Mouse (Mus musculus) left cerebral cortex, postnatal 10 days (tissue): Measurements from ENCODE around the gene Plekhm2. TPM values are rescaled to one million over a fixed set of nuclear protein-coding genes. Genes with fewer than 3 reads are reported as not detected.

Experiments used
- DNase-seq, 2 experiments: peaks; one replicate each; pipeline ENCODE4 v3.0.0; 2021 to 2022; ENCODE audit warnings: low spot score in 2 of 2, mixed read lengths in 1 of 2; ENCODE audit errors: extremely low spot score in 1 of 2
- intact Hi-C: fragments of 180-260 bp; cut with DNase I; formaldehyde crosslinking; loops from one replicate; pipeline ENCODE4 v1.15.1; 2025
- total RNA-seq, 2 experiments: library from RNA; stranded (reverse); gene quantifications; 2 replicates each; pipeline ENCODE4 v1.2.3; 2021

Plekhm2 gene
- 10 to 100 TPM; 49.0 to 55.0 TPM for total RNA-seq

- no peak for DNase-seq
- intact Hi-C loops, result no loop called here
Measured at GRCm38 (mm10) chr4:141664799-141665198, at the start of gene Plekhm2. Gene Plekhm2 (minus strand): TSS chr4:141664899.

GRCm38 (mm10) chr4:141713598-141714142 lies 49.0 kb upstream of the Plekhm2 start:
- intact Hi-C loops, result no loop called here

GRCm38 (mm10) chr4:141711250-141711649 lies 46.6 kb upstream of the Plekhm2 start:
- no peak for DNase-seq
- intact Hi-C loops, result no loop called here

More at GRCm38 (mm10) chr4:141713598-141714142, 49.0 kb upstream of the Plekhm2 start:
- DNase-seq, result no peak

DNA sequence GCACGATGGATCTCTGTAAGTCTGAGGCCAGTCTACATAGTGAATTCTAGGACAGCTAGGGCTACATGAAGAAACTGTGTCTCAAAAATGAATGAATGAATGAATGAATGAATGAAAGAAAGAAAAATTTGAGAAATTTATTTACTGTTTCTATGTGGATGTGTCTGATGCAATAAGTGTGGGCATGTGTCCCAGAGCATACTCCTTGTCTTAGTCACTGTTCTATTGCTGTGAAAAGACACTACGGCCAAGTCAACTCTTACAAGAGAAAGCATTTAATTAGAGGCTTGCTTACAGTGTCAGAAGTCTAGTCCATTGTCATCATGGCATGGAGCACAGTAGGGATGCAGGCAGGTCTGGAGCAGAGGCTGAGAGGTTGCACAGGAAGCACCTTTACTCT lies 44.3 kb upstream of the Plekhm2 start:
- no peak for DNase-seq
- intact Hi-C loops, result no loop called here

DNA sequence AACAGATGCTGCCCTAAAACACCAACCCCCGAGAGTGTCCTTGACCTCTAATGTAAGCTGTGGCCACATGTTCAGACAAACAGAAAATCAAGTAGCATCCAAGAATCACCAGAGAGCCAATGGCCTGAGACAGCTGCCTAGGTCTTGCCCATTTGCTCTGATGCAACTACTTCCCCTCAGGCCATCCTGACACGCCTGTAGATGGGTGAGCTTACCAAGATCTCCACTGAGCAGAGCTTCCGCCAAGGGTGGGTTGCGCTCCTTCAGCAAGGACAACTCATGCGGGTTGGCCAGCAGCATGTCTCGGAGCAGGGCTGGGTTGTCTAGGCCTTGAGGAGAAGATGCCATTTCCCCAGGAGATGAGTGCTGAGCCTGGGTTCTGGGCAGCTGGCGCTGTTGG lies 43.3 kb upstream of the Plekhm2 start:
- no peak for DNase-seq
- intact Hi-C loops, result no loop called here

GRCm38 (mm10) chr4:141705331-141705730 lies 40.6 kb upstream of the Plekhm2 start:
- intact Hi-C loops, result no loop called here
- DNase-seq, result peak; percentile 62 to 67

DNA sequence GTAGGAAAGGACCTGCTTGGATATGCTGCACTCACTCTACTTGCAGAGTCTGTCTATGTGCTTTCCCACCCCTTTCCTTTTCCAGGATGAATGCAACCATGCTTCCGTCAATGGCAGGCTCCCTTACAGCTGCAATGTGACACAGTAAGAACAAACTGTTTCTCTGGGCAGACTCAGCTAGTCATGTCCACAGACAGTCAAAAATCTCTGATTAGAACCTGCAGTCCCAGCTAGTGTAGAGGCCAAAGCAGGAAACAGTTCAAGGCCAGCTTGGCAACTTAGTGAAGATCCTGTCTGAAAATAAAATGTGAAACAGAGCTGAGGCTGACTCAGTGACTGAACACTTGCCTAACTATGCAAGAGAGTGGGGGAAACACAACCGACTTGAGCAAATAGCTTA lies 39.9 kb upstream of the Plekhm2 start:
- no peak for DNase-seq
- intact Hi-C loops, result no loop called here

- intact Hi-C loops, result loop anchor here (5.0 kb wide), 1 partner anchor 83 kb away; no protein-coding TSS in a partner anchor
- no peak for DNase-seq
Measured at GRCm38 (mm10) chr4:141694719-141695118, 30.0 kb upstream of the Plekhm2 start.

DNA sequence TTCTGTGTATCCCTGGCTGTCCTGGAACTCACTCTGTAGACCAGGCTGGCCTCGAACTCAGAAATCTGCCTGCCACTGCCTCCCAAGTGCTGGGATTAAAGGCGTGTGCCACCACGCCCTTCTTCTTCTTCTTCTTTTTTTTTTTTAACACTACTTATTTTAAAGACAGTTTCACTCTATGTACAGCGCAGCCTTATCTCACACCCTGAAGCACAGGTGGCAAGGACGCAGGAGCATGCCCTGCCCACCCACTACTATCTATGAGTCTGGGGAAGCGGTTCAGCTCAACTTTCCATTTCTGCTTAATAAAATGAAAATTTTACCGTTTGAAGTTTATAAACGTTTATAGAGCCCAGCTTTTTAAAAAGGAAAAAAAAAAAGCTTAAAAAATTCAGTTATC lies 23.8 kb upstream of the Plekhm2 start:
- intact Hi-C loops, result no loop called here
- DNase-seq, result no peak

- intact Hi-C loops, result no loop called here
Measured at GRCm38 (mm10) chr4:141686525-141686924, 21.8 kb upstream of the Plekhm2 start.

GRCm38 (mm10) chr4:141686093-141686492 lies 21.4 kb upstream of the Plekhm2 start:
- no peak for DNase-seq
- intact Hi-C loops, result no loop called here

More at GRCm38 (mm10) chr4:141686525-141686924, 21.8 kb upstream of the Plekhm2 start:
- DNase-seq, result no peak

DNA sequence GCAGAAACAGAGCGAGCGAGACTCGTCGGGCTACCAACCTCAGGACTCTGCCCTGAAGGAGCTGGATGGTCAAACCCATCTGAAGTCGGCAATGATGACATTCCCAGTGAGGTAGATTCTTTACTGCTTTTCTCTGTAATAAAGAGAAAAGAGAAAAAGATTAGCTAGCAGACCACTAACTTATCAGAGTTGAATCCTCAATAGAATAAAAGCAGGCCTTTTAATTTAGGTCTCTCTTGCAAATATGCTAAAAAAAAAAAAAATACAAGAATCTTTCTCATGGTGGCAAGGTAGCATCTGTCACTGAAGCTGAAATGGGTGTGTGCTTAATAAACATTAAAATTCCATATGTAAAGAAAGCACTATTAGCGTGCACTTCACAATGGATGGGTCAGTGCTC lies 20.8 kb upstream of the Plekhm2 start, which contains the start of gene Rsc1a1:
Gene Rsc1a1 (minus strand): TSS at position 101 of the 400 bp plus-strand sequence.
- intact Hi-C loops, result no loop called here
- DNase-seq, result no peak

- intact Hi-C loops, result no loop called here
- DNase-seq, result peak in 1 of 2 experiments; percentile 46
Measured at GRCm38 (mm10) chr4:141682706-141683230, 18.1 kb upstream of the Plekhm2 start.

DNA sequence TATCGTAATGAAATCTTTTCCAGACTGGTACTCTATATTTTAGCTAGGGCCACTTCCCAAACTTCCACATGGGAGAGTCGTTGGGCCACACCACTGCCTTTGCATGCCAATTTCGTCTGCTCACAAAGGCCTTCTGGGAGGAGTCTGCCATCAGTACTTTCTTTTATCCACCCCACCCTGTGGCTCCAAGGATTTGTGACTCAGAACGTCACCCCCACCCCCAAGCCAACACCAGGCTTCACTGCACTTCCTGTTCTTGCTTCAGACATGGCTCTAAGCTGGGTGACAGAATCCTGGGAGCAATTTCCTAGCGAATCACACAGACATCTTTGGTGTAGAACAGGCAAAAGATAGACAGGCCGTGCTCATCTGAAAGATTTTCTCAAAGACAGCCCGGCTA lies 17.1 kb upstream of the Plekhm2 start:
- intact Hi-C loops, result no loop called here
- DNase-seq, result no peak

DNA sequence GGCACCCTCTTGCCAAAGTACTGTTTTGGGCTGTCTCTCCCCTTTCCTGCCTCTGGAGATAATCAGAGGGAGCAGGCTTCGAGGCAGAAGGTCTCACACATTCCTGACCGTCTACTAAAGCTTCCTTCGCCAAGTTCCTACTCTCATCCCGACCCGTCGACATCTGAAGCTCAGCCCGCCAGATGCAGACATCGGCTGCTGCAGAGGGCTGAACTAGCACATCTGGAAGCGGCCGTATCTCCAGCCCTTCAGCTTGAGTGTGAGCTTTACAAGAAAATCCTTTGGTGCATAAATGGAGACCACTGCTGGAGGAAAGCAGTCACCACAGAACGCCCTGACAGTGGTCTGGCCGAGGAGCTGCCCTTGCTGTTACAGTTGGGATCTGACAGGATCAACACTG lies 16.2 kb upstream of the Plekhm2 start:
- no peak for DNase-seq
- intact Hi-C loops, result no loop called here

GRCm38 (mm10) chr4:141679016-141679415 lies 14.3 kb upstream of the Plekhm2 start:
- intact Hi-C loops, result no loop called here
- no peak for DNase-seq

DNA sequence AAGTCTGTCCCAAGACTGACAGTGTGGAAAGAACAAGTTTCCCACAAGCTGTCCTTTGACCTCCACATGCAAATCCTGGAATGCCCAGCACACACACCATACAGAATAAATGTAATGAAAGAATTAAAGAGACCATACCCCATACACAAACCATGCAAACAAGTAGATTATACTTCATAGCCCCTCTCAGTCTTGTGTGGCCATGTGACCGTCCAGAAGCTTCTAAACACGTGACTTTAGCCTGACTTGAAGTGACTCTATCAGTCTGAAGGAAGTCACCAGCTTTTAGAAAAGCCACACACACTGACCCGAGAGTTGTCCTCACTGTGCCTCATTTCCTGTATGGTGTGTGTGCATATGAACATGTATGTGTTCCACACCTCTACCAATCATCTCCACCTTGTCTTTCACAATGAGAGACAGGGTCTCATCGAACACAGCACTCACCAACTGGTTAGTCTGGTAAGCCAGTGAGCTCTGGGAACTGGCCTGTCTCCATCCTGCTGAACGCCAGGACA lies 11.8 kb upstream of the Plekhm2 start:
- no peak for DNase-seq
- intact Hi-C loops, result no loop called here

GRCm38 (mm10) chr4:141672325-141672724 lies 7.6 kb upstream of the Plekhm2 start:
- intact Hi-C loops, result loop anchor here (5.0 kb wide), 1 partner anchor 55 kb away; the partner anchor contains the start of gene Tmem82
- DNase-seq, result peak in 1 of 2 experiments; percentile 40

GRCm38 (mm10) chr4:141671389-141671788 lies 6.7 kb upstream of the Plekhm2 start:
- no peak for DNase-seq
- intact Hi-C loops, result loop anchor here (5.0 kb wide), 1 partner anchor 54 kb away; the partner anchor contains the start of gene Tmem82
